Mouse (Mus musculus) CH12.LX (cell line): ENCODE data around the gene Nkd1. TPM values are rescaled to one million over a fixed set of nuclear protein-coding genes. Genes with fewer than 3 reads are reported as not detected.

Experiments
- DNase-seq: peaks from one replicate; pipeline ENCODE4 v3.0.0-alpha.2; 2013; ENCODE audit errors: extremely low read depth
- H3K27ac ChIP-seq: 2 replicates; pipeline ENCODE4 v1.5.1; 2012; ENCODE audit warnings: low read depth, mild to moderate bottlenecking, control low read depth, moderate library complexity; ENCODE audit not compliant: insufficient read depth
- H3K27me3 ChIP-seq: replicated peaks from 2 replicates; pipeline ENCODE3; 2012; ENCODE audit warnings: inconsistent platforms
- H3K36me3 ChIP-seq, 2 experiments: replicated peaks in 1 of 2; 2 replicates each; pipeline versions ENCODE3 to v1.6.1; 2012; ENCODE audit warnings: inconsistent platforms in 1 of 2, low read length in 1 of 2, mild to moderate bottlenecking in 1 of 2, mixed read lengths in 1 of 2, moderate library complexity in 1 of 2; ENCODE audit not compliant: control insufficient read depth in 1 of 2, insufficient read depth in 1 of 2
- H3K4me1 ChIP-seq, 2 experiments: 2 replicates each; pipeline ENCODE4 v1.6.1; 2012; ENCODE audit warnings: inconsistent platforms in 1 of 2, moderate library complexity in 1 of 2; ENCODE audit not compliant: insufficient read depth in 2 of 2, control insufficient read depth in 1 of 2
- H3K4me2 ChIP-seq: 2 replicates; pipeline ENCODE4 v1.6.1; 2012; ENCODE audit warnings: low read depth, mild to moderate bottlenecking, control low read depth; ENCODE audit not compliant: poor library complexity, insufficient read depth, severe bottlenecking
- H3K4me3 ChIP-seq, 3 experiments: fragments of 150-350 bp in 1 of 3; sonication (generic) in 1 of 3; replicated peaks in 1 of 3; 2 replicates each; pipeline versions ENCODE3 to v1.5.1; 2011 to 2012; ENCODE audit warnings: low read depth in 2 of 3, low read length in 2 of 3, mild to moderate bottlenecking in 2 of 3, moderate library complexity in 2 of 3, control low read depth in 1 of 3, improper control_type of control experiment in 1 of 3, inconsistent platforms in 1 of 3, mixed read lengths in 1 of 3; ENCODE audit not compliant: poor library complexity in 1 of 3
- H3K79me2 ChIP-seq: replicated peaks from 2 replicates; pipeline ENCODE4 v1.6.1; 2012; ENCODE audit warnings: mild to moderate bottlenecking, moderate library complexity; ENCODE audit not compliant: control insufficient read depth, poor library complexity, insufficient read depth, severe bottlenecking; ENCODE audit errors: extremely low read depth
- H3K9ac ChIP-seq: 2 replicates; pipeline ENCODE4 v1.6.1; 2012; ENCODE audit warnings: low read depth, mild to moderate bottlenecking, control low read depth, moderate library complexity; ENCODE audit not compliant: insufficient read depth
- H3K9me3 ChIP-seq: replicated peaks from 2 replicates; pipeline ENCODE3; 2012; ENCODE audit warnings: low read length, inconsistent platforms, mixed read lengths
- BHLHE40 ChIP-seq: IDR thresholded peaks from 2 replicates; pipeline ENCODE4 v1.6.1; 2011; ENCODE audit warnings: mild to moderate bottlenecking, low read depth, low read length, improper control_type of control experiment
- CHD1 ChIP-seq: IDR thresholded peaks from 2 replicates; pipeline ENCODE4 v1.6.1; 2012; ENCODE audit warnings: low read depth, low read length, improper control_type of control experiment, inconsistent platforms
- CTCF ChIP-seq, 2 experiments: IDR thresholded peaks in 1 of 2; conservative IDR thresholded peaks in 1 of 2; 2 replicates each; pipeline ENCODE4 v1.5.1; 2011 to 2012; ENCODE audit warnings: low read depth in 2 of 2, low read length in 2 of 2, improper control_type of control experiment in 1 of 2, inconsistent platforms in 1 of 2, mild to moderate bottlenecking in 1 of 2, moderate library complexity in 1 of 2
- E2F4 ChIP-seq: IDR thresholded peaks from 2 replicates; pipeline ENCODE4 v1.6.1; 2011; ENCODE audit warnings: low read depth, low read length, improper control_type of control experiment; ENCODE audit not compliant: insufficient replicate concordance
- EP300 ChIP-seq: IDR thresholded peaks from 2 replicates; pipeline ENCODE4 v1.6.1; 2011; ENCODE audit warnings: low read length, improper control_type of control experiment
- ETS1 ChIP-seq: conservative IDR thresholded peaks from 2 replicates; pipeline ENCODE4 v1.6.1; 2012; ENCODE audit warnings: low read depth, mild to moderate bottlenecking, inconsistent platforms, low read length, improper control_type of control experiment, moderate library complexity
- GABPA ChIP-seq: IDR thresholded peaks from 2 replicates; pipeline ENCODE4 v1.6.1; 2012; ENCODE audit warnings: low read depth, low read length, improper control_type of control experiment, inconsistent platforms; ENCODE audit not compliant: insufficient replicate concordance
- HCFC1 ChIP-seq: IDR thresholded peaks from 2 replicates; pipeline ENCODE4 v1.6.1; 2012; ENCODE audit warnings: low read depth, mild to moderate bottlenecking, inconsistent platforms, low read length, improper control_type of control experiment
- IRF4 ChIP-seq: IDR thresholded peaks from 2 replicates; pipeline ENCODE4 v1.6.1; 2014; ENCODE audit warnings: low read depth, mild to moderate bottlenecking, inconsistent platforms, low read length, improper control_type of control experiment
- JUND ChIP-seq: conservative IDR thresholded peaks from 2 replicates; pipeline ENCODE4 v1.6.1; 2011; ENCODE audit warnings: low read depth, low read length, improper control_type of control experiment
- KAT2A ChIP-seq: IDR thresholded peaks from 2 replicates; pipeline ENCODE4 v1.6.1; 2012; ENCODE audit warnings: low read length, improper control_type of control experiment, inconsistent platforms; ENCODE audit not compliant: insufficient replicate concordance
- MAFK ChIP-seq: IDR thresholded peaks from 2 replicates; pipeline ENCODE4 v1.6.1; 2011; ENCODE audit warnings: low read length, improper control_type of control experiment; ENCODE audit not compliant: insufficient replicate concordance
- MAZ ChIP-seq: IDR thresholded peaks from 2 replicates; pipeline ENCODE4 v1.6.1; 2012; ENCODE audit warnings: low read depth, mild to moderate bottlenecking, inconsistent platforms, low read length, improper control_type of control experiment, moderate library complexity
- MEF2A ChIP-seq: IDR thresholded peaks from 2 replicates; pipeline ENCODE4 v1.6.1; 2014; ENCODE audit warnings: low read depth, mild to moderate bottlenecking, inconsistent platforms, low read length, improper control_type of control experiment, borderline replicate concordance
- MXI1 ChIP-seq: IDR thresholded peaks from 2 replicates; pipeline ENCODE4 v1.6.1; 2011; ENCODE audit warnings: mild to moderate bottlenecking, low read depth, low read length, improper control_type of control experiment
- MYC ChIP-seq: IDR thresholded peaks from 2 replicates; pipeline ENCODE4 v1.6.1; 2011; ENCODE audit warnings: low read depth, mild to moderate bottlenecking, improper control_type of control experiment, low read length
- NELFE ChIP-seq: IDR thresholded peaks from 2 replicates; pipeline ENCODE4 v1.6.1; 2011; ENCODE audit warnings: low read depth, low read length, improper control_type of control experiment
- NRF1 ChIP-seq: IDR thresholded peaks from 2 replicates; pipeline ENCODE4 v1.6.1; 2014; ENCODE audit warnings: low read depth, mild to moderate bottlenecking, inconsistent platforms, low read length, improper control_type of control experiment, moderate library complexity
- POLR2A ChIP-seq: IDR thresholded peaks from 2 replicates; pipeline ENCODE4 v1.6.1; 2011; ENCODE audit warnings: low read depth, mild to moderate bottlenecking, improper control_type of control experiment, low read length
- RCOR1 ChIP-seq: conservative IDR thresholded peaks from 2 replicates; pipeline ENCODE4 v1.6.1; 2012; ENCODE audit warnings: low read depth, mild to moderate bottlenecking, inconsistent platforms, low read length, improper control_type of control experiment
- SIN3A ChIP-seq: IDR thresholded peaks from 2 replicates; pipeline ENCODE4 v1.6.1; 2012; ENCODE audit warnings: low read length, improper control_type of control experiment, inconsistent platforms
- SMC3 ChIP-seq: IDR thresholded peaks from 2 replicates; pipeline ENCODE4 v1.6.1; 2011; ENCODE audit warnings: low read depth, low read length, improper control_type of control experiment
- TBP ChIP-seq: conservative IDR thresholded peaks from 2 replicates; pipeline ENCODE4 v1.6.1; 2011; ENCODE audit warnings: low read depth, low read length, improper control_type of control experiment
- TCF12 ChIP-seq: IDR thresholded peaks from 2 replicates; pipeline ENCODE4 v1.6.1; 2014; ENCODE audit warnings: low read depth, mild to moderate bottlenecking, inconsistent platforms, low read length, improper control_type of control experiment
- UBTF ChIP-seq: IDR thresholded peaks from 2 replicates; pipeline ENCODE4 v1.6.1; 2012; ENCODE audit warnings: low read depth, mild to moderate bottlenecking, inconsistent platforms, low read length, improper control_type of control experiment, moderate library complexity
- USF1 ChIP-seq: IDR thresholded peaks from 2 replicates; pipeline ENCODE4 v1.6.1; 2014; ENCODE audit warnings: low read depth, mild to moderate bottlenecking, inconsistent platforms, low read length, improper control_type of control experiment
- USF2 ChIP-seq: conservative IDR thresholded peaks from 2 replicates; pipeline ENCODE4 v1.6.1; 2011; ENCODE audit warnings: low read depth, low read length, improper control_type of control experiment
- ZKSCAN1 ChIP-seq: IDR thresholded peaks from 2 replicates; pipeline ENCODE4 v1.6.1; 2012; ENCODE audit warnings: low read depth, inconsistent platforms, low read length, improper control_type of control experiment, borderline replicate concordance
- ZMIZ1 ChIP-seq: IDR thresholded peaks from 2 replicates; pipeline ENCODE4 v1.6.1; 2012; ENCODE audit warnings: low read depth, mild to moderate bottlenecking, inconsistent platforms, low read length, improper control_type of control experiment
- dilution Hi-C: fragments of 300-500 bp; cut with MboI; formaldehyde crosslinking; loops from 2 replicates; pipeline ENCODE4 v1.14.3; 2020; ENCODE audit warnings: low sequenced_read_pairs; ENCODE audit not compliant: extremely low pct_unique_long_range_greater_than_20kb, extremely low pct_ligation_motif_present
- in situ Hi-C: fragments of 300-500 bp; cut with MboI; formaldehyde crosslinking; loops from 3 replicates; pipeline ENCODE4 v1.14.3; 2019; ENCODE audit warnings: low sequenced_read_pairs, low pct_ligation_motif_present, low pct_unique_long_range_greater_than_20kb, mixed read lengths
- polyA plus RNA-seq: library from polyadenylated mRNA; unstranded; fragments of >175 nt; gene quantifications from 2 replicates; pipeline ENCODE4 v1.2.1, GENCODE M21; 2012; ENCODE audit warnings: low read depth; ENCODE audit not compliant: insufficient read length
- total RNA-seq, 2 experiments: library from RNA; depleted of rRNA; stranded (reverse); fragments of 300-350 nt in 1 of 2; fragments of >200 nt in 1 of 2; gene quantifications; 2 replicates each; pipeline ENCODE4 v1.2.3; 2012 to 2014

Gene Nkd1
- total and polyA plus RNA-seq, 3 experiments, result 0.24 to 0.67 (median 0.30) TPM

DNA sequence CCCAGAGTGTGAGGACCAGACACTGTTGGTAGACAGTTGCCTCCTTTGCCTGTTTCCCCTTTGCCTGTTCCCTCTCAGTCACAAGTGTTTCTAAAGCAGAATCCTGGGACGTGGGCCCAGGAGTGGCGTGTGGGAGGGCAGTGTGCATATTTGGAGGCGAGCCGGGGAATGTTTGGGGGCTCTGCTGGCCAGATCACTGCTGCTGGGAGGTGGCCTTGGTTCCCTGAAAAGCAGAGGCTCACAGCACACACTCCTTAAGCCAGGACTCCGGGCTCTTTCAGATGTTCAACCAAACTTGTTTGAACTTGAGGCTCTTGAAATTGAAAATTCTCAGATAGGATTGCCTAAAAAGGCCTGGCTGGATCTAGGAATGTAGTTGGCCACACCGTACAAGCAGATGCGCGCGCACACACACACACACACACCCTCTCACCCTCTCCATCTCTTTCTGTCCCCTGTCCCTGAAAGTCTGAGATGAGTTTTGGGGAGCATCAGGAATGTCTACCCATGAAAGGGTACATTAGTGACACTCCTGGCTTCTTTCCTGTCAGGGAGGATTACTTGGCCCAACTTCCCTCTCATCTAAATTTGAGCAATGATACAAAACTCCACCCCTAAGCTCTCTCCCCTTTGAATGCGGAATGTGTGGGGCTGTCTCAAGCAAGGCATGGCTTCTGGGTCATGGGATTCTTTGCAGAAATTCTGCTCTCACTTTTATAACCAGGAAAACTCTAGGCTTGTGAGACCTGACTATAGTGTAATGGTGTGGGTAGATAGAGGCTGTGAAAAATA, 55.4 kb downstream of the Nkd1 start:
- H3K4me2 ChIP-seq, result no peak overlapping the region
- no peaks in the 10 kb centered on the region for H3K27me3 ChIP-seq
- H3K9ac ChIP-seq, result no peak overlapping the region
- no peaks in the 10 kb centered on the region for H3K9me3 ChIP-seq
- no peaks in the 10 kb centered on the region for H3K36me3 ChIP-seq
- TF ChIP-seq SIN3A, result no peak
- no peak for TF ChIP-seq MAFK
- no peak for TF ChIP-seq JUND
- no peak for TF ChIP-seq USF2
- no peak for TF ChIP-seq UBTF
- no peak for TF ChIP-seq MEF2A
- no peak for TF ChIP-seq E2F4
- no peak for TF ChIP-seq EP300
- TF ChIP-seq CTCF (conservative IDR thresholded peaks at IDR 0.05 in 1 of 2, IDR thresholded peaks at IDR 0.05 in 1 of 2; ENCODE audit: low read depth in 2 of 2, low read length in 2 of 2), result no peak
- no peak for TF ChIP-seq ZKSCAN1
- TF ChIP-seq MYC, result no peak
- TF ChIP-seq CHD1, result no peak
- no peak for TF ChIP-seq POLR2A
- TF ChIP-seq TCF12, result no peak
- dilution Hi-C loops, result no loop called here
- H3K79me2 ChIP-seq, result no peaks in the 10 kb centered on the region
- H3K4me3 ChIP-seq, result no peak overlapping the region
- no peak for DNase-seq
- in situ Hi-C loops, result no loop called here
- peaks cover 12 to 50% of the 10 kb centered on the region in 2 experiments for H3K4me1 ChIP-seq
- no peak overlapping the region for H3K27ac ChIP-seq

DNA sequence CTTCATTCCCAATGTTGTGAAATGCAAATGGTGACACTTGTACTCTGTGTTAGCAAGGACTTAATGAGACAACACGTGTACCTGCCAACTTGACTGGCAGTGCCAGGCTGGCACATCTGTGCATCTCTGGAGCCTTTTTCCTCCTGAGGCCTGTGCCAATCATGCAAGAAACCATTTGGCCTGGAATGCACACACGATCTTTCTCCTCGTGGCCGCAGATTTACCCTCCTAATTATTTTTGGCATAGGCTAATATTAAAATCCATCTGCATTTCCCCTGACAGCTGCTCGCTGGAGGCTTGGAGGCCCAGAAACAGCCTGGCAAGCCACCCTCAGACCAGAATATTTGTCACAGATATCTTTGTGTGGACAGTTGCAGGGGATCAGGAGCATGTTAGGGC, 56.5 kb downstream of the Nkd1 start:
- TF ChIP-seq EP300 (no peak), ETS1 (no peak), NELFE (no peak), HCFC1 (no peak), CHD1 (no peak), MXI1 (no peak), ZMIZ1 (no peak), BHLHE40 (no peak), USF1 (no peak), IRF4 (no peak), RCOR1 (no peak), GABPA (no peak), MAZ (no peak), ZKSCAN1 (no peak), TBP (no peak), UBTF (no peak), SMC3 (no peak), NRF1 (no peak), KAT2A (no peak), TCF12 (no peak)
- dilution Hi-C loops, result no loop called here
- peaks cover 12 to 45% of the 10 kb centered on the region in 2 experiments for H3K4me1 ChIP-seq
- no peaks in the 10 kb centered on the region for H3K9me3 ChIP-seq
- in situ Hi-C loops, result no loop called here
- no peaks in the 10 kb centered on the region for H3K79me2 ChIP-seq
- no peak overlapping the region for H3K4me2 ChIP-seq
- no peak overlapping the region for H3K4me3 ChIP-seq
- H3K9ac ChIP-seq, result no peak overlapping the region
- H3K36me3 ChIP-seq, result no peaks in the 10 kb centered on the region
- no peaks in the 10 kb centered on the region for H3K27me3 ChIP-seq
- DNase-seq, result no peak
- no peak overlapping the region for H3K27ac ChIP-seq
